Mouse (Mus musculus): ENCODE measurements around the gene Ak1. TPM values are rescaled to one million over a fixed set of nuclear protein-coding genes. Genes with fewer than 3 reads are reported as not detected.
A peak's percentile ranks its signal among the peaks of the same experiment; 100 is the strongest.

Gene Ak1
- total and polyA plus RNA-seq, 3 experiments, result 1.4 to 3.9 (median 1.5) TPM

- H3K4me1 ChIP-seq (ENCODE audit: control insufficient read depth in 1 of 2, insufficient read depth in 2 of 2), result peaks cover 15 to 27% of the 10 kb centered on the region in 2 experiments
- no peaks in the 10 kb centered on the region for H3K27me3 ChIP-seq (replicated peaks)
- peaks cover 27 to 51% of the 10 kb centered on the region in 2 experiments for H3K36me3 ChIP-seq (replicated peaks in 1 of 2; ENCODE audit: control insufficient read depth in 1 of 2, insufficient read depth in 1 of 2, low read length in 1 of 2)
- no peak overlapping the region for H3K9ac ChIP-seq (ENCODE audit: insufficient read depth, low read depth)
- peak overlapping the region in 2 of 3 experiments; percentile 11 to 32 for H3K4me3 ChIP-seq (replicated peaks in 1 of 3; ENCODE audit: low read depth in 2 of 3, low read length in 2 of 3, poor library complexity in 1 of 3)
- dilution Hi-C loops (cut with MboI; ENCODE audit: extremely low pct_ligation_motif_present, extremely low pct_unique_long_range_greater_than_20kb, low sequenced_read_pairs) (no loop called here), in situ Hi-C loops (cut with MboI; ENCODE audit: low pct_ligation_motif_present, low pct_unique_long_range_greater_than_20kb, low sequenced_read_pairs) (loop anchor here (5.0 kb wide), 1 partner anchor 93 kb away; no protein-coding TSS in a partner anchor)
- no peaks in the 10 kb centered on the region for H3K9me3 ChIP-seq (replicated peaks; ENCODE audit: low read length)
- peaks cover 34% of the 10 kb centered on the region for H3K79me2 ChIP-seq (replicated peaks; ENCODE audit: control insufficient read depth, extremely low read depth, insufficient read depth, poor library complexity, severe bottlenecking)
- TF ChIP-seq POLR2A (IDR thresholded peaks at IDR 0.05; ENCODE audit: low read depth, low read length) (no peak), TBP (conservative IDR thresholded peaks at IDR 0.05; ENCODE audit: low read depth, low read length) (no peak), ZNF384 (IDR thresholded peaks at IDR 0.05; ENCODE audit: low read depth, low read length) (no peak), USF2 (conservative IDR thresholded peaks at IDR 0.05; ENCODE audit: low read depth, low read length) (no peak), ELF1 (IDR thresholded peaks at IDR 0.05; ENCODE audit: low read depth, low read length) (no peak), SMC3 (IDR thresholded peaks at IDR 0.05; ENCODE audit: low read depth, low read length) (no peak), JUND (conservative IDR thresholded peaks at IDR 0.05; ENCODE audit: low read depth, low read length) (no peak), MEF2A (IDR thresholded peaks at IDR 0.05; ENCODE audit: borderline replicate concordance, low read depth, low read length) (no peak), PAX5 (IDR thresholded peaks at IDR 0.05; ENCODE audit: low read length) (no peak), MAX (IDR thresholded peaks at IDR 0.05; ENCODE audit: low read length) (no peak), JUN (IDR thresholded peaks at IDR 0.05; ENCODE audit: insufficient read depth, low read depth, low read length) (no peak), HCFC1 (IDR thresholded peaks at IDR 0.05; ENCODE audit: low read depth, low read length) (no peak), NRF1 (IDR thresholded peaks at IDR 0.05; ENCODE audit: low read depth, low read length) (no peak), ZMIZ1 (IDR thresholded peaks at IDR 0.05; ENCODE audit: low read depth, low read length) (no peak), NELFE (IDR thresholded peaks at IDR 0.05; ENCODE audit: low read depth, low read length) (no peak)
- peak overlapping the region; percentile 86; the same call in 1 of the 2 replicates for H3K4me2 ChIP-seq (ENCODE audit: insufficient read depth, low read depth, poor library complexity, severe bottlenecking)
- H3K27ac ChIP-seq (ENCODE audit: insufficient read depth, low read depth), result 0 out of 2 replicates have a peak overlapping the region, but pooled peaks have one; percentile 5
- DNase-seq (ENCODE audit: extremely low read depth), result no peak
Measured at GRCm38 (mm10) chr2:32589213-32589795, 32.3 kb upstream of the Ak1 start.

- dilution Hi-C loops (cut with MboI; ENCODE audit: extremely low pct_ligation_motif_present, extremely low pct_unique_long_range_greater_than_20kb, low sequenced_read_pairs), result no loop called here
- no peak overlapping the region for H3K27ac ChIP-seq (ENCODE audit: insufficient read depth, low read depth)
Measured at GRCm38 (mm10) chr2:32590224-32590623, 31.3 kb upstream of the Ak1 start.

More at GRCm38 (mm10) chr2:32590224-32590623, 31.3 kb upstream of the Ak1 start:
- H3K4me2 ChIP-seq (ENCODE audit: insufficient read depth, low read depth, poor library complexity, severe bottlenecking), result no peak overlapping the region
- in situ Hi-C loops (cut with MboI; ENCODE audit: low pct_ligation_motif_present, low pct_unique_long_range_greater_than_20kb, low sequenced_read_pairs), result no loop called here
- no peaks in the 10 kb centered on the region for H3K9me3 ChIP-seq (replicated peaks; ENCODE audit: low read length)
- H3K27me3 ChIP-seq (replicated peaks), result no peaks in the 10 kb centered on the region
- H3K79me2 ChIP-seq (replicated peaks; ENCODE audit: control insufficient read depth, extremely low read depth, insufficient read depth, poor library complexity, severe bottlenecking), result peaks cover 34% of the 10 kb centered on the region
- H3K36me3 ChIP-seq (replicated peaks in 1 of 2; ENCODE audit: control insufficient read depth in 1 of 2, insufficient read depth in 1 of 2, low read length in 1 of 2), result peaks cover 37 to 60% of the 10 kb centered on the region in 2 experiments
- TF ChIP-seq SMC3 (IDR thresholded peaks at IDR 0.05; ENCODE audit: low read depth, low read length), result no peak
- no peak for TF ChIP-seq POLR2AphosphoS2 (IDR thresholded peaks at IDR 0.05; ENCODE audit: low read depth, low read length)
- no peak for TF ChIP-seq CHD2 (IDR thresholded peaks at IDR 0.05; ENCODE audit: low read length)
- TF ChIP-seq IRF4 (IDR thresholded peaks at IDR 0.05; ENCODE audit: low read depth, low read length), result no peak
- no peak for TF ChIP-seq TBP (conservative IDR thresholded peaks at IDR 0.05; ENCODE audit: low read depth, low read length)
- TF ChIP-seq RAD21 (IDR thresholded peaks at IDR 0.05; ENCODE audit: low read depth, low read length), result no peak
- TF ChIP-seq ZNF384 (IDR thresholded peaks at IDR 0.05; ENCODE audit: low read depth, low read length), result no peak
- TF ChIP-seq USF1 (IDR thresholded peaks at IDR 0.05; ENCODE audit: low read depth, low read length), result no peak
- no peak for TF ChIP-seq JUND (conservative IDR thresholded peaks at IDR 0.05; ENCODE audit: low read depth, low read length)
- TF ChIP-seq TCF12 (IDR thresholded peaks at IDR 0.05; ENCODE audit: low read depth, low read length), result no peak
- no peak for TF ChIP-seq ZMIZ1 (IDR thresholded peaks at IDR 0.05; ENCODE audit: low read depth, low read length)
- no peak for TF ChIP-seq JUN (IDR thresholded peaks at IDR 0.05; ENCODE audit: insufficient read depth, low read depth, low read length)
- no peak for TF ChIP-seq E2F4 (IDR thresholded peaks at IDR 0.05; ENCODE audit: insufficient replicate concordance, low read depth, low read length)
- TF ChIP-seq ELF1 (IDR thresholded peaks at IDR 0.05; ENCODE audit: low read depth, low read length), result no peak
- TF ChIP-seq ZKSCAN1 (IDR thresholded peaks at IDR 0.05; ENCODE audit: borderline replicate concordance, low read depth, low read length), result no peak
- TF ChIP-seq NRF1 (IDR thresholded peaks at IDR 0.05; ENCODE audit: low read depth, low read length), result no peak
- TF ChIP-seq KAT2A (IDR thresholded peaks at IDR 0.05; ENCODE audit: insufficient replicate concordance, low read length), result no peak
- no peak for TF ChIP-seq MXI1 (IDR thresholded peaks at IDR 0.05; ENCODE audit: low read depth, low read length)
- TF ChIP-seq SIN3A (IDR thresholded peaks at IDR 0.05; ENCODE audit: low read length), result no peak
- TF ChIP-seq USF2 (conservative IDR thresholded peaks at IDR 0.05; ENCODE audit: low read depth, low read length), result no peak
- no peak overlapping the region for H3K9ac ChIP-seq (ENCODE audit: insufficient read depth, low read depth)
- no peak overlapping the region for H3K4me3 ChIP-seq (replicated peaks in 1 of 3; ENCODE audit: low read depth in 2 of 3, low read length in 2 of 3, poor library complexity in 1 of 3)
- no peak for DNase-seq (ENCODE audit: extremely low read depth)
- H3K4me1 ChIP-seq (ENCODE audit: control insufficient read depth in 1 of 2, insufficient read depth in 2 of 2), result peaks cover 15 to 27% of the 10 kb centered on the region in 2 experiments

Measured in CH12.LX (cell line).